Mouse (Mus musculus): ENCODE results near the gene Aaas. TPM values are rescaled to one million over a fixed set of nuclear protein-coding genes. Genes with fewer than 3 reads are reported as not detected.

Aaas gene
- polyA plus RNA-seq, 1 experiment from 2014 or later: 91.7 TPM

- no peak overlapping the region for H3K27ac ChIP-seq (ENCODE audit: low read length)
- no peak overlapping the region for H3K4me3 ChIP-seq (ENCODE audit: low read length)
- H3K9ac ChIP-seq (replicated peaks; ENCODE audit: low read length): no peak overlapping the region
- ATAC-seq (ENCODE audit: low FRiP score, low TSS enrichment): no peak
- H3K4me1 ChIP-seq (ENCODE audit: insufficient read depth, low read length): no peaks in the 10 kb centered on the region
- H3K36me3 ChIP-seq (ENCODE audit: insufficient read depth, low read length): peaks cover 66% of the 10 kb centered on the region
- H3K4me2 ChIP-seq (replicated peaks; ENCODE audit: low read depth, low read length): no peak overlapping the region
- H3K27me3 ChIP-seq (ENCODE audit: insufficient read depth, low read length): no peaks in the 10 kb centered on the region
- no peaks in the 10 kb centered on the region for H3K9me3 ChIP-seq (ENCODE audit: low read length)
- WGBS: 91% methylated on average over 6 of the region's 6 CpGs
Measured at GRCm38 (mm10) chr15:102316263-102316662, 34.3 kb downstream of the Aaas start.

- H3K4me1 ChIP-seq (ENCODE audit: insufficient read depth, low read length): peaks cover under 1% of the 10 kb centered on the region; the same call in 1 of the 2 replicates
- H3K27ac ChIP-seq (ENCODE audit: low read length): no peak overlapping the region
- no peak overlapping the region for H3K9ac ChIP-seq (replicated peaks; ENCODE audit: low read length)
- no peaks in the 10 kb centered on the region for H3K27me3 ChIP-seq (ENCODE audit: insufficient read depth, low read length)
- no peak for ATAC-seq (ENCODE audit: low FRiP score, low TSS enrichment)
- H3K4me3 ChIP-seq (ENCODE audit: low read length): no peak overlapping the region
- peaks cover 58% of the 10 kb centered on the region for H3K36me3 ChIP-seq (ENCODE audit: insufficient read depth, low read length)
- WGBS: 87% methylated on average over 8 of the region's 8 CpGs
- no peak overlapping the region for H3K4me2 ChIP-seq (replicated peaks; ENCODE audit: low read depth, low read length)
- no peaks in the 10 kb centered on the region for H3K9me3 ChIP-seq (ENCODE audit: low read length)
Measured at GRCm38 (mm10) chr15:102315292-102315691, 35.3 kb downstream of the Aaas start.

GRCm38 (mm10) chr15:102311489-102311888, 39.1 kb downstream of the Aaas start:
- H3K4me3 ChIP-seq (ENCODE audit: low read length): no peak overlapping the region
- no peak overlapping the region for H3K4me2 ChIP-seq (replicated peaks; ENCODE audit: low read depth, low read length)
- ATAC-seq (ENCODE audit: low FRiP score, low TSS enrichment): no peak
- no peak overlapping the region for H3K27ac ChIP-seq (ENCODE audit: low read length)
- no peaks in the 10 kb centered on the region for H3K9me3 ChIP-seq (ENCODE audit: low read length)
- H3K4me1 ChIP-seq (ENCODE audit: insufficient read depth, low read length): peaks cover 4% of the 10 kb centered on the region; the same call in 1 of the 2 replicates
- peaks cover 52% of the 10 kb centered on the region for H3K36me3 ChIP-seq (ENCODE audit: insufficient read depth, low read length)
- no peaks in the 10 kb centered on the region for H3K27me3 ChIP-seq (ENCODE audit: insufficient read depth, low read length)
- no peak overlapping the region for H3K9ac ChIP-seq (replicated peaks; ENCODE audit: low read length)

GRCm38 (mm10) chr15:102310074-102310845, 40.3 kb downstream of the Aaas start:
- 43% methylated on average over 10 of the region's 10 CpGs for WGBS
- peaks cover 4% of the 10 kb centered on the region; the same call in 1 of the 2 replicates for H3K4me1 ChIP-seq (ENCODE audit: insufficient read depth, low read length)
- peaks cover 53% of the 10 kb centered on the region for H3K36me3 ChIP-seq (ENCODE audit: insufficient read depth, low read length)
- no peaks in the 10 kb centered on the region for H3K9me3 ChIP-seq (ENCODE audit: low read length)
- H3K27me3 ChIP-seq (ENCODE audit: insufficient read depth, low read length): no peaks in the 10 kb centered on the region
- ATAC-seq (ENCODE audit: low FRiP score, low TSS enrichment): peak; percentile 90
- no peak overlapping the region for H3K4me2 ChIP-seq (replicated peaks; ENCODE audit: low read depth, low read length)
- no peak overlapping the region for H3K9ac ChIP-seq (replicated peaks; ENCODE audit: low read length)
- H3K27ac ChIP-seq (ENCODE audit: low read length): peak overlapping the region; percentile 62
- no peak overlapping the region for H3K4me3 ChIP-seq (ENCODE audit: low read length)

- Histone ChIP-seq H3K9me3 (ENCODE audit: low read length) (no peaks in the 10 kb centered on the region), H3K27me3 (ENCODE audit: insufficient read depth, low read length) (no peaks in the 10 kb centered on the region), H3K27ac (ENCODE audit: low read length) (no peak overlapping the region), H3K9ac (replicated peaks; ENCODE audit: low read length) (no peak overlapping the region), H3K4me3 (ENCODE audit: low read length) (no peak overlapping the region), H3K4me1 (ENCODE audit: insufficient read depth, low read length) (peaks cover 4% of the 10 kb centered on the region; the same call in 1 of the 2 replicates), H3K4me2 (replicated peaks; ENCODE audit: low read depth, low read length) (no peak overlapping the region), H3K36me3 (ENCODE audit: insufficient read depth, low read length) (peaks cover 56% of the 10 kb centered on the region)
- WGBS: 80% methylated on average over 9 of the region's 9 CpGs
- ATAC-seq (ENCODE audit: low FRiP score, low TSS enrichment): no peak
Measured at GRCm38 (mm10) chr15:102308717-102309116, 41.9 kb downstream of the Aaas start.

GRCm38 (mm10) chr15:102302542-102302941, 48.0 kb downstream of the Aaas start:
- 69% methylated on average over 6 of the region's 6 CpGs for WGBS

GRCm38 (mm10) chr15:102296368-102297006, 54.1 kb downstream of the Aaas start:
- H3K4me3 ChIP-seq (ENCODE audit: low read length): peak overlapping the region; percentile 68
- no peaks in the 10 kb centered on the region for H3K27me3 ChIP-seq (ENCODE audit: insufficient read depth, low read length)
- peak; percentile 58; the same call in 1 of the 2 replicates for ATAC-seq (ENCODE audit: low FRiP score, low TSS enrichment)
- no peaks in the 10 kb centered on the region for H3K9me3 ChIP-seq (ENCODE audit: low read length)
- peak overlapping the region; percentile 73 for H3K4me2 ChIP-seq (replicated peaks; ENCODE audit: low read depth, low read length)
- peaks cover 25% of the 10 kb centered on the region for H3K36me3 ChIP-seq (ENCODE audit: insufficient read depth, low read length)
- WGBS: 3% methylated on average over 24 of the region's 24 CpGs
- no peak overlapping the region for H3K27ac ChIP-seq (ENCODE audit: low read length)
- peaks cover 8% of the 10 kb centered on the region for H3K4me1 ChIP-seq (ENCODE audit: insufficient read depth, low read length)
- H3K9ac ChIP-seq (replicated peaks; ENCODE audit: low read length): peak overlapping the region; percentile 71

More at GRCm38 (mm10) chr15:102302542-102302941, 48.0 kb downstream of the Aaas start:
- H3K27ac ChIP-seq (ENCODE audit: low read length): no peak overlapping the region
- no peaks in the 10 kb centered on the region for H3K4me1 ChIP-seq (ENCODE audit: insufficient read depth, low read length)
- H3K27me3 ChIP-seq (ENCODE audit: insufficient read depth, low read length): no peaks in the 10 kb centered on the region
- H3K4me2 ChIP-seq (replicated peaks; ENCODE audit: low read depth, low read length): no peak overlapping the region
- H3K36me3 ChIP-seq (ENCODE audit: insufficient read depth, low read length): peaks cover 67% of the 10 kb centered on the region
- ATAC-seq (ENCODE audit: low FRiP score, low TSS enrichment): no peak
- no peak overlapping the region for H3K9ac ChIP-seq (replicated peaks; ENCODE audit: low read length)
- H3K9me3 ChIP-seq (ENCODE audit: low read length): no peaks in the 10 kb centered on the region
- no peak overlapping the region for H3K4me3 ChIP-seq (ENCODE audit: low read length)

- H3K4me2 ChIP-seq (replicated peaks; ENCODE audit: low read depth, low read length): peak within 1 kb of the TSS; percentile 73
- 6% methylated on average over 25 of the region's 25 CpGs for WGBS
- peak within 1 kb of the TSS; percentile 71 for H3K9ac ChIP-seq (replicated peaks; ENCODE audit: low read length)
- peak; percentile 99 for ATAC-seq (ENCODE audit: low FRiP score, low TSS enrichment)
- H3K27ac ChIP-seq (ENCODE audit: low read length): peak within 1 kb of the TSS; percentile 48
- H3K27me3 ChIP-seq (ENCODE audit: insufficient read depth, low read length): no peaks in the 10 kb centered on the region
- H3K36me3 ChIP-seq (ENCODE audit: insufficient read depth, low read length): peaks cover 19% of the 10 kb centered on the region
- no peaks in the 10 kb centered on the region for H3K9me3 ChIP-seq (ENCODE audit: low read length)
- H3K4me1 ChIP-seq (ENCODE audit: insufficient read depth, low read length): peaks cover 8% of the 10 kb centered on the region
- H3K4me3 ChIP-seq (ENCODE audit: low read length): peak within 1 kb of the TSS; percentile 68
Measured at GRCm38 (mm10) chr15:102295633-102296367, 54.8 kb downstream of the Aaas start, which contains the start of gene Espl1. Gene Espl1 (plus strand): TSS chr15:102296266.
